Mouse (Mus musculus): ENCODE data around the gene Rbfox3. TPM values are rescaled to one million over a fixed set of nuclear protein-coding genes. Genes with fewer than 3 reads are reported as not detected.

The Rbfox3 gene
- polyA plus RNA-seq, 1 experiment from 2014 or later: 1.2 TPM

GRCm38 (mm10) chr11:118769542-118769941 is 141.9 kb downstream of the Rbfox3 start:
- no peak for TF ChIP-seq CTCF (IDR thresholded peaks at IDR 0.05; ENCODE audit: low read depth)
- Histone ChIP-seq H3K27me3 (replicated peaks; ENCODE audit: control insufficient read depth, insufficient read depth, low read length) (no peaks in the 10 kb centered on the region), H3K9ac (ENCODE audit: low read depth, low read length) (no peak overlapping the region), H3K4me3 (ENCODE audit: low read depth, low read length) (no peak overlapping the region), H3K27ac (ENCODE audit: low read depth, low read length) (no peak overlapping the region), H3K9me3 (ENCODE audit: control insufficient read depth) (no peaks in the 10 kb centered on the region), H3K4me2 (replicated peaks; ENCODE audit: low read depth) (no peak overlapping the region), H3K4me1 (replicated peaks; ENCODE audit: control insufficient read depth, insufficient read depth, low read length) (no peaks in the 10 kb centered on the region), H3K36me3 (ENCODE audit: control insufficient read depth, insufficient read depth) (no peaks in the 10 kb centered on the region)
- no peak for ATAC-seq
- 42% methylated on average over 2 of the region's 2 CpGs for WGBS

- ATAC-seq: no peak
- H3K9ac ChIP-seq (ENCODE audit: low read depth, low read length): no peak overlapping the region
- H3K4me3 ChIP-seq (ENCODE audit: low read depth, low read length): no peak overlapping the region
- 30% methylated on average over 3 of the region's 3 CpGs for WGBS
- H3K27me3 ChIP-seq (replicated peaks; ENCODE audit: control insufficient read depth, insufficient read depth, low read length): no peaks in the 10 kb centered on the region
- TF ChIP-seq CTCF (IDR thresholded peaks at IDR 0.05; ENCODE audit: low read depth): no peak
- H3K9me3 ChIP-seq (ENCODE audit: control insufficient read depth): no peaks in the 10 kb centered on the region
- no peak overlapping the region for H3K4me2 ChIP-seq (replicated peaks; ENCODE audit: low read depth)
- H3K27ac ChIP-seq (ENCODE audit: low read depth, low read length): no peak overlapping the region
- H3K36me3 ChIP-seq (ENCODE audit: control insufficient read depth, insufficient read depth): no peaks in the 10 kb centered on the region
- H3K4me1 ChIP-seq (replicated peaks; ENCODE audit: control insufficient read depth, insufficient read depth, low read length): no peaks in the 10 kb centered on the region
Measured at GRCm38 (mm10) chr11:118768441-118768840, 143.0 kb downstream of the Rbfox3 start.

- TF ChIP-seq CTCF (IDR thresholded peaks at IDR 0.05; ENCODE audit: low read depth): no peak
- no peak overlapping the region for H3K9ac ChIP-seq (ENCODE audit: low read depth, low read length)
- no peaks in the 10 kb centered on the region for H3K4me1 ChIP-seq (replicated peaks; ENCODE audit: control insufficient read depth, insufficient read depth, low read length)
- no peak overlapping the region for H3K4me3 ChIP-seq (ENCODE audit: low read depth, low read length)
- H3K27me3 ChIP-seq (replicated peaks; ENCODE audit: control insufficient read depth, insufficient read depth, low read length): no peaks in the 10 kb centered on the region
- no peaks in the 10 kb centered on the region for H3K36me3 ChIP-seq (ENCODE audit: control insufficient read depth, insufficient read depth)
- WGBS: 79% methylated on average over 4 of the region's 4 CpGs
- no peak overlapping the region for H3K27ac ChIP-seq (ENCODE audit: low read depth, low read length)
- no peak overlapping the region for H3K4me2 ChIP-seq (replicated peaks; ENCODE audit: low read depth)
- no peak for ATAC-seq
- no peaks in the 10 kb centered on the region for H3K9me3 ChIP-seq (ENCODE audit: control insufficient read depth)
Measured at GRCm38 (mm10) chr11:118767411-118767810, 144.0 kb downstream of the Rbfox3 start.

- no peak for TF ChIP-seq CTCF (IDR thresholded peaks at IDR 0.05; ENCODE audit: low read depth)
- H3K9me3 ChIP-seq (ENCODE audit: control insufficient read depth): no peaks in the 10 kb centered on the region
- 78% methylated on average over 12 of the region's 12 CpGs for WGBS
- no peaks in the 10 kb centered on the region for H3K36me3 ChIP-seq (ENCODE audit: control insufficient read depth, insufficient read depth)
- H3K9ac ChIP-seq (ENCODE audit: low read depth, low read length): no peak overlapping the region
- ATAC-seq: no peak
- H3K4me2 ChIP-seq (replicated peaks; ENCODE audit: low read depth): no peak overlapping the region
- H3K27ac ChIP-seq (ENCODE audit: low read depth, low read length): no peak overlapping the region
- no peak overlapping the region for H3K4me3 ChIP-seq (ENCODE audit: low read depth, low read length)
- no peaks in the 10 kb centered on the region for H3K27me3 ChIP-seq (replicated peaks; ENCODE audit: control insufficient read depth, insufficient read depth, low read length)
- H3K4me1 ChIP-seq (replicated peaks; ENCODE audit: control insufficient read depth, insufficient read depth, low read length): no peaks in the 10 kb centered on the region
Measured at GRCm38 (mm10) chr11:118760296-118760988, 151.0 kb downstream of the Rbfox3 start.

- Histone ChIP-seq H3K9me3 (ENCODE audit: control insufficient read depth) (no peaks in the 10 kb centered on the region), H3K36me3 (ENCODE audit: control insufficient read depth, insufficient read depth) (no peaks in the 10 kb centered on the region), H3K4me1 (replicated peaks; ENCODE audit: control insufficient read depth, insufficient read depth, low read length) (no peaks in the 10 kb centered on the region), H3K27me3 (replicated peaks; ENCODE audit: control insufficient read depth, insufficient read depth, low read length) (no peaks in the 10 kb centered on the region), H3K9ac (ENCODE audit: low read depth, low read length) (no peak overlapping the region), H3K4me3 (ENCODE audit: low read depth, low read length) (no peak overlapping the region), H3K27ac (ENCODE audit: low read depth, low read length) (no peak overlapping the region), H3K4me2 (replicated peaks; ENCODE audit: low read depth) (no peak overlapping the region)
- ATAC-seq: no peak
- 84% methylated on average over 8 of the region's 8 CpGs for WGBS
- TF ChIP-seq CTCF (IDR thresholded peaks at IDR 0.05; ENCODE audit: low read depth): no peak
Measured at GRCm38 (mm10) chr11:118759228-118759627, 152.2 kb downstream of the Rbfox3 start.

- H3K4me2 ChIP-seq (replicated peaks; ENCODE audit: low read depth): no peak overlapping the region
- no peaks in the 10 kb centered on the region for H3K9me3 ChIP-seq (ENCODE audit: control insufficient read depth)
- no peak for ATAC-seq
- WGBS: 85% methylated on average over 10 of the region's 10 CpGs
- no peak overlapping the region for H3K27ac ChIP-seq (ENCODE audit: low read depth, low read length)
- TF ChIP-seq CTCF (IDR thresholded peaks at IDR 0.05; ENCODE audit: low read depth): no peak
- no peaks in the 10 kb centered on the region for H3K36me3 ChIP-seq (ENCODE audit: control insufficient read depth, insufficient read depth)
- no peaks in the 10 kb centered on the region for H3K27me3 ChIP-seq (replicated peaks; ENCODE audit: control insufficient read depth, insufficient read depth, low read length)
- no peaks in the 10 kb centered on the region for H3K4me1 ChIP-seq (replicated peaks; ENCODE audit: control insufficient read depth, insufficient read depth, low read length)
- no peak overlapping the region for H3K4me3 ChIP-seq (ENCODE audit: low read depth, low read length)
- H3K9ac ChIP-seq (ENCODE audit: low read depth, low read length): no peak overlapping the region
Measured at GRCm38 (mm10) chr11:118758277-118758990, 153.0 kb downstream of the Rbfox3 start.

Data from intestine, postnatal 0 days (tissue).